Mouse (Mus musculus) heart, embryonic 15.5 days (tissue): ENCODE measurements around the gene Eid2b. TPM values are rescaled to one million over a fixed set of nuclear protein-coding genes. Genes with fewer than 3 reads are reported as not detected.

Experiments used
- ATAC-seq: fragments of 200-750 bp; cut with Nextera tagmentation; replicated peaks from 2 replicates; pipeline ENCODE4 v1.8.0; 2017; ENCODE audit warnings: low read depth, moderate TSS enrichment; ENCODE audit not compliant: insufficient number of reproducible peaks, insufficient read depth, low FRiP score
- H3K27ac ChIP-seq: fragments of 300-500 bp; sonication (generic); 2 replicates; pipeline ENCODE4 v1.5.1; 2015; ENCODE audit warnings: mild to moderate bottlenecking, inconsistent platforms
- H3K27me3 ChIP-seq: fragments of 300-500 bp; sonication (generic); 2 replicates; pipeline ENCODE4 v1.6.1; 2015; ENCODE audit warnings: inconsistent platforms
- H3K36me3 ChIP-seq: fragments of 300-500 bp; sonication (generic); 2 replicates; pipeline ENCODE4 v1.6.1; 2015; ENCODE audit warnings: mild to moderate bottlenecking, inconsistent platforms
- H3K4me1 ChIP-seq: fragments of 300-500 bp; sonication (generic); replicated peaks from 2 replicates; pipeline ENCODE4 v1.6.1; 2015; ENCODE audit warnings: inconsistent platforms
- H3K4me2 ChIP-seq: fragments of 300-500 bp; sonication (generic); 2 replicates; pipeline ENCODE4 v1.6.1; 2015; ENCODE audit warnings: inconsistent platforms, mild to moderate bottlenecking, moderate library complexity
- H3K4me3 ChIP-seq: fragments of 300-500 bp; sonication (generic); 2 replicates; pipeline ENCODE4 v1.5.1; 2015; ENCODE audit warnings: mild to moderate bottlenecking, inconsistent platforms
- H3K9ac ChIP-seq: fragments of 300-500 bp; sonication (generic); 2 replicates; pipeline ENCODE4 v1.6.1; 2015; ENCODE audit warnings: mild to moderate bottlenecking, inconsistent platforms
- H3K9me3 ChIP-seq: fragments of 300-500 bp; sonication (generic); replicated peaks from 2 replicates; pipeline ENCODE4 v1.6.1; 2016; ENCODE audit warnings: inconsistent platforms
- WGBS: fragments of 180-500 bp; shearing (Covaris S2); methylation state at CpG from one replicate; pipeline ENCODE4 v1.1.7; 2015; ENCODE audit warnings: mixed read lengths; 5-methylcytosine and 5-hydroxymethylcytosine counted together
- polyA plus RNA-seq: library from polyadenylated mRNA; unstranded; fragments of >200 nt; fragmentation: Nextera tagmentation; extraction: Ambion mirVana; gene quantifications from 2 replicates; pipeline ENCODE4 v1.2.1, GENCODE M21; 2015

The Eid2b gene
- polyA plus RNA-seq, 1 experiment from 2014 or later = 8.2 TPM

DNA sequence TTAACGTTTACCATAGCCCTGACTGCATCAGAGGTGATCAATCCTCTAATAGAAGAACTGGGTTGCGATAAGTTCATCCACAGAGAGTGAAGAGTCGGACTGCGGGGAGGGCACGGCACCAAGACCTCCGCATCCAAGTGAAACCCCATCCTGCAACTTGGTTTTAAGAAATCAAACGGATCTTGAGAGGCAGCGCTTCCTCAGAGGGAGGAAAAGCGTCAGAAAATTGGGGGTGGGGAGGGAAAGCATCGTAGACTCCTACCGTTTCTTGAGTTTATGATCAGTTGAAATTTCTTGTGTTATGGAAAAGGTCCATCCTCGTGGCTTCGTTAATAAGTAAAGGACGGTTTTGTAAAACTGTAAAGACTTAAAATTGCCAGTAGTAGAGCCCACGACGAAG, 9.0 kb upstream of the Eid2b start:
- Histone ChIP-seq H3K27me3 (no peaks in the 10 kb centered on the region), H3K4me3 (peak overlapping the region; percentile 88), H3K9me3 (no peaks in the 10 kb centered on the region), H3K36me3 (peaks cover 9% of the 10 kb centered on the region), H3K4me1 (peaks cover 11% of the 10 kb centered on the region), H3K27ac (peak overlapping the region; percentile 84), H3K9ac (peak overlapping the region; percentile 98), H3K4me2 (peak overlapping the region; percentile 91)
- 28% methylated on average over 16 of the region's 16 CpGs for WGBS
- ATAC-seq = no peak

DNA sequence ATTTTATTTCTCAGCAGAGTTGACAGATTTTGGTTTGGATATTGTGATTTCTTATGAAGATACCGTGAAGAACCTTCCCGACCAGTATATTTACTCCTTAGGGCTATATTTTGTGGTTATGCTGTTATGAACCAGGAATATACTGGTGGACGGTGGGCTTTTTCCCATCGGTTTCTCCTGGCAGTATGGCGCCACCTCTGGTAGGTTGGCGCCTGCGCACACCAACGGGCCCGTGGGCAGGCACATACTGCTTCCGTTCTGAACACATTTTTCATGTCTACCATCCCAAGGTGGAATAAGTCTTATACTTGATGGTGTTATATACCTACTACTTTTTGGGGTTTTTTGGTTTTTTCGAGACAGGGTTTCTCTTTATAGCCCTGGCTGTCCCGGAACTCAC, 8.2 kb upstream of the Eid2b start:
- Histone ChIP-seq H3K9me3 (no peaks in the 10 kb centered on the region), H3K4me3 (0 out of 2 replicates have a peak overlapping the region, but pooled peaks have one; percentile 88), H3K27me3 (no peaks in the 10 kb centered on the region), H3K36me3 (peaks cover 9% of the 10 kb centered on the region), H3K27ac (no peak overlapping the region), H3K9ac (no peak overlapping the region), H3K4me1 (peaks cover 11% of the 10 kb centered on the region), H3K4me2 (0 out of 2 replicates have a peak overlapping the region, but pooled peaks have one; percentile 91)
- 90% methylated on average over 12 of the region's 12 CpGs for WGBS
- ATAC-seq = no peak

DNA sequence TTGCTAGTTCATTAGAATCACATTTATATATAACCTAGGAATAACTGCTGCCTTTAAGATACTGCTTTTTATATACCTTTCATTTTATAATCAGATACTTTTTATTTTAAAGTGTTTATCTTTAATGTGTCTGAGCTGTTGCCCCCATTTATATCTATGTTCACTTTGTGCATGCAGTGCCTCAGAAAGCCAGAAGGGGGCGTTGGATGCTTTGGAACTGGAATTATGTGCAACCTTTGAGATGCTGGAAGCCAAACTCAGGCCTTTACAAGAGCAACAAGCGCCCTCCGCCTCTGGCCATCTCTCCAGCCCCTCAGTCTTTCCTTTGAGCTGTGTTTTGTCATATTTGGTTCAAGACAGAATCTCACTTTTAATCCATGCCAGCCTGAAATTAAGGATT, 5.8 kb upstream of the Eid2b start:
- Histone ChIP-seq H3K9ac (no peak overlapping the region), H3K27ac (no peak overlapping the region), H3K4me2 (no peak overlapping the region), H3K4me3 (no peak overlapping the region), H3K4me1 (peaks cover 11% of the 10 kb centered on the region), H3K36me3 (peaks cover 9% of the 10 kb centered on the region), H3K9me3 (no peaks in the 10 kb centered on the region), H3K27me3 (no peaks in the 10 kb centered on the region)
- ATAC-seq = no peak
- 69% methylated on average over 3 of the region's 3 CpGs for WGBS

- no peak overlapping the region for H3K27ac ChIP-seq
- H3K4me1 ChIP-seq = peaks cover 7% of the 10 kb centered on the region
- no peak overlapping the region for H3K4me2 ChIP-seq
- 57% methylated on average over 8 of the region's 8 CpGs for WGBS
- no peak for ATAC-seq
- H3K9ac ChIP-seq = no peak overlapping the region
- H3K27me3 ChIP-seq = no peaks in the 10 kb centered on the region
- H3K9me3 ChIP-seq = no peaks in the 10 kb centered on the region
- H3K4me3 ChIP-seq = no peak overlapping the region
- no peaks in the 10 kb centered on the region; the same call in 1 of the 2 replicates for H3K36me3 ChIP-seq
These were observed 313 bp upstream of the Eid2b start for GRCm38 (mm10) chr7:28277237-28277614.

DNA sequence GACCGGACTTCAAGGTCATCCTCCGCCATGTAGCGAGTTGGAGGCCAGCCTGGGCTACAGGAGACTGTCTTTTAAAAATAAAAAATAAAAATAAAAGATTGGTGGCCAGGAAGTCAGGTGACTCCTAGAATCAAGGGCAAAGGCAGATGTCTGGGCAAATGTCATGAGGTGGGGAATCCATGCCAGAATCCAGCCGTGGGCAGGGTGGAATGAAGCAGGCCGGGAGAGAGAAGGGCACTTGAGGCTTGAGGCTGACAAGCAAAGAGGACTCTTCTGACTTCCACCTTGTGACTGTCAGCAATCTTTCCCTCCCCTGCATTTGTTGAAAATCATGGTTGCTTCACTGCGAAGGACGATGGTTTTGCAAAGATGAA, 727 bp downstream of the Eid2b start:
- H3K9me3 ChIP-seq = no peaks in the 10 kb centered on the region
- no peak overlapping the region for H3K27ac ChIP-seq
- ATAC-seq = no peak
- 80% methylated on average over 7 of the region's 7 CpGs for WGBS
- peak overlapping the region; percentile 91 for H3K4me2 ChIP-seq
- no peaks in the 10 kb centered on the region for H3K27me3 ChIP-seq
- H3K4me1 ChIP-seq = peaks cover 7% of the 10 kb centered on the region
- peak overlapping the region; percentile 83 for H3K9ac ChIP-seq
- H3K4me3 ChIP-seq = peak overlapping the region; percentile 64
- H3K36me3 ChIP-seq = no peaks in the 10 kb centered on the region

GRCm38 (mm10) chr7:28280630-28281029, 3.1 kb downstream of the Eid2b start:
- no peak overlapping the region for H3K4me2 ChIP-seq
- H3K27ac ChIP-seq = no peak overlapping the region
- H3K27me3 ChIP-seq = no peaks in the 10 kb centered on the region
- no peak overlapping the region for H3K9ac ChIP-seq
- WGBS = 73% methylated on average over 7 of the region's 7 CpGs
- no peaks in the 10 kb centered on the region for H3K36me3 ChIP-seq
- H3K4me1 ChIP-seq = peaks cover 7% of the 10 kb centered on the region
- ATAC-seq = no peak
- H3K4me3 ChIP-seq = no peak overlapping the region
- no peaks in the 10 kb centered on the region for H3K9me3 ChIP-seq

DNA sequence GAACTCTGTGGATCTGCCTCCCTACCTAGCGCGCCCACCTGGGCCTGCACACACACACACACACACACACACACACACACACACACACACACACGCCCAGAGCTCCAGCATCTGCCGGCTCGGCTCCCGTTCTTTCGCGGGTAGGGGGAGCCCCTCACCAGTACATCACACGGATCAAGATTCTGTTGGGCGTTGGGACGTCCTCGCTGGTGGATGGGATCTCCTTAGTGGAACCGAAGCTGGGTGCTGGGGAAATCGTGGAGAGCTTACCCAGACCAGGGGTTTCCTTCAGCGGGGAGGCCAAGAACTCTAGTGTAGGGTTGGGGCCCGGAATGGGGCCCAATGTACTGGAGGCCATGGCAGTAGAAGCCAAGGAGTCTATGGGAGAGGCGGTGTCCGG, 12.6 kb downstream of the Eid2b start:
- Histone ChIP-seq H3K4me2 (peak overlapping the region; percentile 59), H3K4me3 (peak overlapping the region; percentile 38), H3K27ac (no peak overlapping the region), H3K36me3 (no peaks in the 10 kb centered on the region), H3K4me1 (peaks cover 19% of the 10 kb centered on the region), H3K9ac (0 out of 2 replicates have a peak overlapping the region, but pooled peaks have one; percentile 22), H3K9me3 (no peaks in the 10 kb centered on the region), H3K27me3 (peaks cover 70% of the 10 kb centered on the region)
- ATAC-seq = no peak
- WGBS = 1% methylated on average over 18 of the region's 18 CpGs

GRCm38 (mm10) chr7:28290638-28291590, 13.4 kb downstream of the Eid2b start, which contains the start of gene Selenov:
Gene Selenov, minus strand, starts transcription at chr7:28291186.
- peak within 1 kb of the TSS; percentile 38 for H3K4me3 ChIP-seq
- no peaks in the 10 kb centered on the region for H3K9me3 ChIP-seq
- peak within 1 kb of the TSS; percentile 59 for H3K4me2 ChIP-seq
- H3K9ac ChIP-seq = peak within 1 kb of the TSS; percentile 22
- peaks cover 19% of the 10 kb centered on the region for H3K4me1 ChIP-seq
- no peak for ATAC-seq
- WGBS = 1% methylated on average over 52 of the region's 52 CpGs
- peaks cover 77% of the 10 kb centered on the region for H3K27me3 ChIP-seq
- H3K27ac ChIP-seq = no peak within 1 kb of the TSS
- H3K36me3 ChIP-seq = no peaks in the 10 kb centered on the region

DNA sequence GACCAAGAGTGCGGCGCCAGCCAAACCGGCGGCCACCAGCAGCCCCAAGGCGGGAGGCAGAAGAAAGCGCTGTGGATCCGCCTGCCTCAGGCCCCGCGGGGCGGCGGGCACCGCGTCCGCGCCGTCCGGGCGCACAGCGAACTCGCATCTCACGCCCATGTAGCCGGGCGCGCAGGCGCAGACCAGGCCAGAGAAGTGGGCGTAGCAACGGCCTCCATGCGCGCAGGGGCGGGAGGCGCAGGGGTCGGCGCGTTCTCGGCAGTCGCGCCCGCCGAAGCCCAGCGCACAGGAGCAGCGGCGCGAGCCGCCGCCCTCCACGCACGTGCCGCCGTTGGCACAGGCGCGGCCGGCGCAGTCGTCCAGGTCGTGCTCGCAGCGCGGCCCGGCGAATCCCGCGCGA, 16.9 kb downstream of the Eid2b start:
- peak overlapping the region; percentile 57 for H3K4me3 ChIP-seq
- ATAC-seq = peak; percentile 49; the same call in 1 of the 2 replicates
- no peaks in the 10 kb centered on the region for H3K36me3 ChIP-seq
- no peaks in the 10 kb centered on the region for H3K9me3 ChIP-seq
- H3K27me3 ChIP-seq = peaks cover 99% of the 10 kb centered on the region
- no peak overlapping the region for H3K27ac ChIP-seq
- WGBS = 6% methylated on average over 58 of the region's 63 CpGs
- H3K4me1 ChIP-seq = peaks cover 19% of the 10 kb centered on the region
- peak overlapping the region; percentile 46 for H3K9ac ChIP-seq
- H3K4me2 ChIP-seq = peak overlapping the region; percentile 89

- 34% methylated on average over 43 of the region's 43 CpGs for WGBS
- peak overlapping the region; percentile 19; the same call in 1 of the 2 replicates for H3K4me2 ChIP-seq
- no peak for ATAC-seq
- H3K9ac ChIP-seq = no peak overlapping the region
- H3K9me3 ChIP-seq = no peaks in the 10 kb centered on the region
- peaks cover 92% of the 10 kb centered on the region for H3K27me3 ChIP-seq
- 0 out of 2 replicates have a peak overlapping the region, but pooled peaks have one; percentile 14 for H3K4me3 ChIP-seq
- H3K4me1 ChIP-seq = peaks cover 20% of the 10 kb centered on the region
- no peak overlapping the region for H3K27ac ChIP-seq
- no peaks in the 10 kb centered on the region for H3K36me3 ChIP-seq
These were observed 21.5 kb downstream of the Eid2b start for GRCm38 (mm10) chr7:28298837-28299625.
